In the genomic region with DNA sequence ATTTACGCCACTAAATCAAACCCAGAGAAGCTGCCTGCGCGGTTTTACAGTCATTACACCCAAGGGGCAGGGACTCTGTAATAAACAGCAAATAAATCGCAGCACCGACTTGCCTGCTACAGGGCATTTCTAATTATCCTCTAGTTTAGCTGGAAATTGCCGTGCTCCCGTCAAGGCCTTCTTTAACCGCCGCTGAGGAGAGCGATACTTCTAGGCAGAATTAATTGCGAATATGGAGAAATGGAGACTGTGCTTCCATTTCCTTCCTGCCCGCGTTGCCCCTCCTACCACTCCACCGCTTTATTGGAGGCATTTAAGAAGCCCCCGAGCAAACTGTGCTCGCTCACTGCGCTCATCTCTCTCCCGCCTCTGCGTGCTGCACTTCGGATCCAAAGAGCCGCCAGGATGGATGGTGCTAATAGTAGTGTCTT, we compare ENCODE assay signal across 13 mouse cellular contexts.
DNase-seq lines count a peak whose midpoint lies in the region; ATAC-seq and TF ChIP-seq lines count a peak whose summit lies in the region.
"Had no signal": no experiment of that assay in that cellular context is flagged by ENCODE, and none has a peak within 500 bp of the region (broad histone marks: within the 10 kb centered on the region; RNA-seq: fewer than 3 reads in every experiment).

No protein-coding gene starts in this region.

- no peaks in the 10 kb centered on the region for H3K27me3 ChIP-seq in kidney, postnatal 0 days (ENCODE audit: insufficient read depth, low read length)
- no peaks in the 10 kb centered on the region for H3K27me3 ChIP-seq in hindbrain, embryonic 16.5 days (replicated peaks; ENCODE audit: control insufficient read depth, insufficient read depth, low read length)
- H3K27me3 ChIP-seq in neural tube, embryonic 13.5 days: 0 out of 2 replicates have a peak, but pooled peaks cover 6% of the 10 kb centered on the region

- no peaks in the 10 kb centered on the region for H3K36me3 ChIP-seq in kidney, postnatal 0 days (ENCODE audit: insufficient read depth, low read length)
- no peaks in the 10 kb centered on the region for H3K36me3 ChIP-seq in hindbrain, embryonic 16.5 days (ENCODE audit: control insufficient read depth, insufficient read depth, low read length)
- no peaks in the 10 kb centered on the region for H3K36me3 ChIP-seq in neural tube, embryonic 13.5 days
- H3K36me3 ChIP-seq: liver, embryonic 15.5 days had no signal

- H3K4me1 ChIP-seq in kidney, postnatal 0 days (replicated peaks; ENCODE audit: insufficient read depth, low read length): no peaks in the 10 kb centered on the region
- H3K4me1 ChIP-seq in hindbrain, embryonic 16.5 days (ENCODE audit: control insufficient read depth, insufficient read depth, low read depth, low read length): no peaks in the 10 kb centered on the region; the same call in 1 of the 2 replicates
- H3K4me1 ChIP-seq in neural tube, embryonic 13.5 days (replicated peaks): peaks cover 40% of the 10 kb centered on the region
- H3K4me1 ChIP-seq: liver, embryonic 15.5 days had no signal

- DNase-seq in embryo, embryonic 11 days: peak; percentile 34
- DNase-seq in embryo, embryonic 10 days (ENCODE audit: low spot score): no peak
- peak; percentile 5 for DNase-seq in kidney, postnatal 0 days (ENCODE audit: low spot score)
- no peak for DNase-seq in kidney, postnatal 10 days
- no peak for DNase-seq in adrenal gland, postnatal 10 days
- no peak for DNase-seq in layer of hippocampus, postnatal 25 days (ENCODE audit: extremely low spot score in 1 of 2, low spot score in 1 of 2)
- DNase-seq: right cerebral cortex, postnatal 4 days had no signal

- H3K4me2 ChIP-seq in kidney, postnatal 0 days (ENCODE audit: low read length): peak overlapping the region; percentile 46
- H3K4me2 ChIP-seq in hindbrain, embryonic 16.5 days (ENCODE audit: low read length): peak overlapping the region; percentile 19
- H3K4me2 ChIP-seq in neural tube, embryonic 13.5 days: peak overlapping the region; percentile 46
- H3K4me2 ChIP-seq: heart, embryonic 11.5 days; liver, embryonic 15.5 days had no signal

- TF ChIP-seq CTCF in kidney, postnatal 0 days (IDR thresholded peaks at IDR 0.05; ENCODE audit: low read depth): no peak

- 32% methylated on average over 21 of the region's 21 CpGs for WGBS in kidney, postnatal 0 days
- 68% methylated on average over 21 of the region's 21 CpGs for WGBS in hindbrain, embryonic 16.5 days
- WGBS in neural tube, embryonic 13.5 days: 19% methylated on average over 21 of the region's 21 CpGs

- peak overlapping the region; percentile 10; the same call in 1 of the 2 replicates for H3K4me3 ChIP-seq in kidney, postnatal 0 days (replicated peaks; ENCODE audit: low read depth, low read length)
- H3K4me3 ChIP-seq in hindbrain, embryonic 16.5 days (ENCODE audit: low read length): no peak overlapping the region
- H3K4me3 ChIP-seq in neural tube, embryonic 13.5 days: peak overlapping the region; percentile 17
- H3K4me3 ChIP-seq: liver, embryonic 15.5 days had no signal

- no peak overlapping the region for H3K9ac ChIP-seq in kidney, postnatal 0 days (ENCODE audit: low read depth, low read length)
- H3K9ac ChIP-seq in hindbrain, embryonic 16.5 days (ENCODE audit: low read depth, low read length): no peak overlapping the region
- peak overlapping the region; percentile 47 for H3K9ac ChIP-seq in neural tube, embryonic 13.5 days
- H3K9ac ChIP-seq: liver, embryonic 15.5 days had no signal

- ATAC-seq in kidney, postnatal 0 days (replicated peaks; ENCODE audit: low FRiP score, low read depth): no peak
- ATAC-seq in hindbrain, embryonic 16.5 days: peak; percentile 65; the same call in 1 of the 2 replicates
- peak; percentile 83 for ATAC-seq in neural tube, embryonic 13.5 days (ENCODE audit: low read depth)
- ATAC-seq: inflammation-experienced regulatory T-cells, adult 6 months had no signal

- no peak overlapping the region for H3K27ac ChIP-seq in kidney, postnatal 0 days
- no peak overlapping the region for H3K27ac ChIP-seq in hindbrain, embryonic 16.5 days (ENCODE audit: low read depth, low read length)
- H3K27ac ChIP-seq in neural tube, embryonic 13.5 days (replicated peaks): peak overlapping the region; percentile 78
- H3K27ac ChIP-seq: liver, embryonic 15.5 days; stomach, postnatal 0 days had no signal

- H3K9me3 ChIP-seq in kidney, postnatal 0 days (replicated peaks; ENCODE audit: low read length): no peaks in the 10 kb centered on the region
- H3K9me3 ChIP-seq in hindbrain, embryonic 16.5 days (ENCODE audit: control insufficient read depth, low read length): no peaks in the 10 kb centered on the region
- H3K9me3 ChIP-seq in neural tube, embryonic 13.5 days: no peaks in the 10 kb centered on the region
- H3K9me3 ChIP-seq: liver, embryonic 15.5 days had no signal

Comparison
In these comparisons a context has a peak if more than half of its experiments do, and no peak if none do; other contexts are left out.
1. DNase-seq: peak in embryo, embryonic 11 days (single experiment) and kidney, postnatal 0 days (single experiment); none in embryo, embryonic 10 days (single experiment), kidney, postnatal 10 days (single experiment), adrenal gland, postnatal 10 days (single experiment) and layer of hippocampus, postnatal 25 days (0 of 2).
2. Peak in every context shown above with its lines, with median percentiles within 50 percentile points of each other: H3K4me2 ChIP-seq.